Mouse (Mus musculus): Measurements from ENCODE around the gene Rab24.
A peak's percentile ranks its signal among the peaks of the same experiment; 100 is the strongest.

GRCm38 (mm10) chr13:55327633-55328032, 5.9 kb upstream of the Rab24 start:
- TF ChIP-seq CTCF (IDR thresholded peaks at IDR 0.05; ENCODE audit: low read depth) = peak; percentile 99
- no peak for TF ChIP-seq EP300 (IDR thresholded peaks at IDR 0.05; ENCODE audit: low read depth)

All from liver, postnatal 0 days (tissue).